Mouse (Mus musculus) erythroblast, embryonic 14.5 days (primary cell): ENCODE measurements around the gene Ciita. TPM values are rescaled to one million over a fixed set of nuclear protein-coding genes. Genes with fewer than 3 reads are reported as not detected.

Source experiments
- H3K27me3 ChIP-seq: 2 replicates; pipeline ENCODE4 v1.6.1; 2012; ENCODE audit warnings: inconsistent platforms; ENCODE audit not compliant: control insufficient read depth
- H3K36me3 ChIP-seq: 2 replicates; pipeline ENCODE4 v1.6.1; 2012; ENCODE audit warnings: mild to moderate bottlenecking, inconsistent platforms; ENCODE audit not compliant: control insufficient read depth
- H3K4me1 ChIP-seq: 2 replicates; pipeline ENCODE4 v1.6.1; 2012; ENCODE audit warnings: inconsistent platforms; ENCODE audit not compliant: control insufficient read depth
- H3K4me3 ChIP-seq: replicated peaks from 2 replicates; pipeline ENCODE3; 2012; ENCODE audit warnings: moderate library complexity, mild to moderate bottlenecking, inconsistent platforms
- H3K9me3 ChIP-seq: 2 replicates; pipeline ENCODE4 v1.6.1; 2012; ENCODE audit warnings: low read length, inconsistent platforms, mixed read lengths; ENCODE audit not compliant: control insufficient read depth
- GATA1 ChIP-seq: IDR thresholded peaks from 2 replicates; pipeline ENCODE4 v1.6.1; 2012; ENCODE audit warnings: low read length, inconsistent platforms, mixed read lengths
- TAL1 ChIP-seq: IDR thresholded peaks from 3 replicates; pipeline ENCODE4 v1.6.1; 2012; ENCODE audit warnings: low read length, inconsistent platforms, mixed read lengths
- polyA plus RNA-seq: library from polyadenylated mRNA; stranded (reverse); fragments of >175 nt; gene quantifications from 2 replicates; pipeline ENCODE4 v1.2.3, GENCODE M21; 2012

The Ciita gene
- polyA plus RNA-seq, 1 experiment: not detected

DNA sequence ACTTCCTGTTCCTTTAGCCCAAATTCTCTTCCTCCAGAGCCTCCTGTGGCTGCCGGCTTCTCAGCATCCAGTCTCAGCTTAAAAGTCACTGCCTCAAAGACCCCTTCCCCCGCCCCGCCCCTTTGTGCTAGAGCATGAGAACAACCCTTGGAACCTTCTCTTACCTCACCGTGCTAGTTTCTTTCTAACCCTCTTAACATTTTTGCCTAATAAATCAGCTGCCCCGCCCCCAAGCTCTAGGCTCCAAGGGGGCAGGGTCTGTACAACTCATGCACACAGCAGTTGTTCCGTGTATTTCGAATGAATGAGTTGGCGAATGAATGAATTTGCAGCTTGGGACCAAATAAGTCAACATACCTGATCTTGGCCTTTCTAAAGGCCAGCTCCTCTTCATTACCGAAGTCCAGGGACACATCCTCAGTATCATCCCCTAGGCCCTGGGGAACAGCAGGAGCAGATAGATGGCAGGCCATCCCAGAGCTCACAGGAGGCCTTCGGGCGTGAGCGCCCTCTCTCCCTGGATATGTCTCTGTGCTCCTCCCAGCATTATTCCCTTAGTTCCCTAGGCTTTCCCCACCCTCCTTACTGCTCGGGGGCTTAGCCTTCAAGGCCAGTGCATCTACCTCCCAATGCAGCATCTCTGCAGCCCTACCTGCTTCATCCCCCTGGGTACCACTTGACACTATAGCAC is 33.1 kb upstream of the Ciita start:
- Histone ChIP-seq H3K4me3 (no peak overlapping the region), H3K36me3 (no peaks in the 10 kb centered on the region), H3K4me1 (no peaks in the 10 kb centered on the region), H3K9me3 (no peaks in the 10 kb centered on the region), H3K27me3 (no peaks in the 10 kb centered on the region)
- TF ChIP-seq GATA1 (no peak), TAL1 (no peak)

DNA sequence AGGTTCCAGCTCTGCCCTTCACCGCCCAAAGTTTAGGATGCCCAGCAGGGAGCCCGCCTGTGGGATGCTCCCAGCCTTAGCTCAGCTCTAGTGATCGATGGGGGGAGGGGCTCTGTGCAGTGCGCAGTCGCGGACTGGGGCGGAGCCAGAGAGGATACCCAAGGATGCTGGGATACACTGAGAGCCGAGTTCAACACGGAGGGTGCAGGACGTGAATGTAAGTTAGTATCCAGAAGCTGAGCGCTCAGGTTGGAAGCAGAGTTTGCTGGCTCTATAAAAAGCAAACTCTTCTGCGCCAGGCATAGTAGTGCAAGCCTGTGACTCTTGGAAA is 32.6 kb upstream of the Ciita start, which contains the start of gene Tvp23a:
Gene Tvp23a, minus strand, starts transcription at position 99 of the 331 bp plus-strand sequence.
- no peak within 1 kb of the TSS for H3K4me3 ChIP-seq

DNA sequence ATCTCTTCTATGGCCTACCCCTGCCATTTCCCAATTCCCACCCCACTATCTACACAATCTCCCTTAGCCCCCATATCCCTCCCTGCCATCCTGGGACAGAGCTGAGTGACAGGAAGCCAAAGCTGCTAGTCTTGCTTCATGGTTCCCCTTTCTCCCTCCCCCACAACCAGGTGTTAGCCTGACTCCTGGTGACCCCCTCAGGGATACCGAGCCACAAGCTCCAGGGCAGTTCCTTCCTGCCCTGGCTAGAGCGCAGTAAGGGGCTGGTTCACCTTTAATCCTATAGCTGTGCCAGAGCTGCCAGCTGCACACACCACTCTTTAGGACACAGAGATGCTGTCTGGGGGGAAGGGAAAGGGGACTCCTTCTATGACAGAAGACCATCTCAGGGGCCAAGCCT is 32.1 kb upstream of the Ciita start:
- H3K36me3 ChIP-seq: no peaks in the 10 kb centered on the region
- H3K27me3 ChIP-seq: no peaks in the 10 kb centered on the region
- no peaks in the 10 kb centered on the region for H3K9me3 ChIP-seq
- TF ChIP-seq GATA1 (no peak), TAL1 (no peak)
- no peak overlapping the region for H3K4me3 ChIP-seq
- no peaks in the 10 kb centered on the region for H3K4me1 ChIP-seq

More for the DNA sequence above, 32.6 kb upstream of the Ciita start, which contains the start of gene Tvp23a:
- Histone ChIP-seq H3K4me1 (no peaks in the 10 kb centered on the region), H3K36me3 (no peaks in the 10 kb centered on the region), H3K27me3 (no peaks in the 10 kb centered on the region), H3K9me3 (no peaks in the 10 kb centered on the region)
- no peak for TF ChIP-seq TAL1
- TF ChIP-seq GATA1: no peak

DNA sequence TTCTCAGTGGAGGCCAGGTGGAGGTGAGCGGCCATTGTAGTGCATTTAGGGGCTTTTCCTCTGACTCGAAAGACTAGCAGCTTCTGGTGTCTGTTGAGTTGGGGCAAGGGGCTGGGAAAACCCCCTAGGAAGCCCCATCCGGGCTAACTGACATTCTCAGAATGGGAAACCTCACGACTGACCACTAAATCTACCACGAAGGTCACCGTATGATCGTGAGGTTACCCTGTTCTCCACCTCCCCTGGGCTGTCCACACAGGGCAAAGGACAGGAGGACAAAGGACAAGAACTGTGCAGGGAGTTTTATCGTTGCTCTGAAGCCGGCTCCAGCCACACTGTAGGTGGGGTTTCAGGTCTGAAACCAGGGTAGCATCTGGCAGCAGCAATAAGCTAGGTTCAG is 30.9 kb upstream of the Ciita start:
- TF ChIP-seq TAL1: no peak
- TF ChIP-seq GATA1: no peak
- H3K9me3 ChIP-seq: no peaks in the 10 kb centered on the region
- no peaks in the 10 kb centered on the region for H3K27me3 ChIP-seq
- H3K36me3 ChIP-seq: no peaks in the 10 kb centered on the region
- H3K4me3 ChIP-seq: no peak overlapping the region
- no peaks in the 10 kb centered on the region for H3K4me1 ChIP-seq

DNA sequence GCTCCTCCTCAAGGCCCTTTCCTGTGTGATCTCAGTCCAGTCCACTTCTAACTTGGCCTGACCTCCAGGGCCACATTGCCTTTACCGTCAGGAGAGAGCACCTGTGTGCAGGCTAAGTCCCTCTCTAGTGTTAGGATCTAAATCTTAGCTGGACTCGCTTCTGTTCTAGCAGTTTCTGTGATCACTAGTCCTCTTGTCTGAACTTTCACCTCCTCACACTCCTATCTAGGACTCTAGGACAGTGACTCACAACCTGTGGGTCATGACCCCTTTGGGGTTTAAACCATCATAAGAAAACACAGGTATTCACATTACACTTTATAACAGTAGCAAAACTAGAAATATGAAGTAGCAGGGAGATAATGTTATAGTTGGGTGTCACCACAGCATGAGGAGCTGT is 28.0 kb upstream of the Ciita start:
- Histone ChIP-seq H3K27me3 (no peaks in the 10 kb centered on the region), H3K4me3 (no peak overlapping the region), H3K36me3 (no peaks in the 10 kb centered on the region), H3K4me1 (no peaks in the 10 kb centered on the region), H3K9me3 (no peaks in the 10 kb centered on the region)
- TF ChIP-seq GATA1 (no peak), TAL1 (no peak)

DNA sequence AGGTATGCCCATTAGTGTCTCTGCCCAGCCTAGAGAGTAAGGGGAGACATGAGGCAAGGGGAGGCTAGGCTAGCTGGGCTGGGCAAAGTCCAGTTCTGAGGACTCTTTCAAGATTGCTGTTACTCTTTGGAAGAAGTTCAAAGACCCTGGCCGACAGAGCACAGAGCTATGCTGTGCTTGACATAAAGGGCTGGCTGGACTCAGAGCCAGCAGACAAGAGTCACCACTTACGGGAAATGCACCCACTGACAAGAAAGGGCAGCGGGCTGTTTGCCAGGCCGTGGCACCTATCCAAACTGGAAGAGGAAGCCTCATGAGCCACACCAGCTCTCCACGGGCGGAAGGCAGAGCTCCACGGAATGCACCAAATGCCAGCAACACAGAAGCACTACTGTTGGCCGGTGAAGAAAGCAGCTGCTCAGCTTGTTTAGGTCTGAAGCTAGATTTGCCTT is 27.4 kb upstream of the Ciita start:
- no peak for TF ChIP-seq TAL1
- no peak for TF ChIP-seq GATA1

DNA sequence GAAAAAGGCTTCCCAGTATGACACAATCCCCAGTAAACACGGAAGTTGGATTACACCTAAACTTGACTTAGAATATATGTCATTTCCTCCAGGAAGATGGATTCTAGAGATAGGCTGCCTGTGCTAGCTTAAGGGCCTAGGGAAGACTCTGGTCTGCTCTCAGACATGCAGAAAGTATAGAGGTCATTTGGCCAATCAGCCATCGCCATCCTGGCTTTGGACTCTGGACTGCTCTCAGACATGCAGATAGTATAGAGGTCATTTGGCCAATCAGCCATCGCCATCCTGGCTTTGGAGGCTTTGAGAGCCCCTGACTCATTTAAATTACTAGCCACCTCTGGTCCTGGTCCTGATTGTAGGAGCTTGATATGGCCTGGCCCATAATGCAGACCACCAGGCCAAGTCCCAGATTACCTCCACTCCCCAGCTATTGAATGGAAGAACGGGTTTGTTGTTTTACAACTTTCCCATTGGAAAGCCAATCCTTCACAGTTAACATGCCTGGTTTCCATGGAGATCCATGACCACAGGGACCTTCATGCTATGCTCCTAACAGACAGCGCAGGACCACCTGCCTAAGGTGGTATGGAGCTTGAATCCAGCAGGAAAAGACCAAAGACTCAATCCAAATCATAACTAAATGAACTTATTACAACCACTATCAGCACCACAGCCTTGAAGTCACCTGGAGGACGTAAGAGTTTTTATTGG is 25.8 kb upstream of the Ciita start:
- Histone ChIP-seq H3K4me3 (no peak overlapping the region), H3K9me3 (no peaks in the 10 kb centered on the region), H3K4me1 (no peaks in the 10 kb centered on the region), H3K36me3 (no peaks in the 10 kb centered on the region), H3K27me3 (no peaks in the 10 kb centered on the region)
- TF ChIP-seq TAL1 (no peak), GATA1 (no peak)

More for the DNA sequence above, 27.4 kb upstream of the Ciita start:
- Histone ChIP-seq H3K9me3 (no peaks in the 10 kb centered on the region), H3K27me3 (no peaks in the 10 kb centered on the region), H3K4me1 (no peaks in the 10 kb centered on the region), H3K36me3 (no peaks in the 10 kb centered on the region), H3K4me3 (no peak overlapping the region)

DNA sequence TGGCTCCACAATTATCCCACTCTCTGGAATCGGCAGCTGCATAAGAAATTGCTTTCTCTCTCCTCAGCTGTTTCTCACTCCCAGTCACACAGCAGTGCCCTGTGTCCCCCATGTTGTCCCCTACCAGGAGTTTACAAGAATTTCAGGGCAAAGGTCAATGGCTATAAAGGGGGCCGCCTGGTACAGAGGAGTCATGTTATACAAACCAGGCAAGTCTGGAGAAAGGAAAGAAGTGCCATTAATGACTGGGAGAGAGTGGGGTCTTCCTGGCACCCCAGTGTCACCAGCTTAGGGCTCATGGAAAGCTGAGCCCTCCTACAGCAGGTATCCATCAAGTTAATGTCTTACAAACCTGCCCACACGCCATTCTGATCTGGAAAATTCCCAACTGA is 25.3 kb upstream of the Ciita start:
- TF ChIP-seq GATA1 (no peak), TAL1 (no peak)
- Histone ChIP-seq H3K4me1 (no peaks in the 10 kb centered on the region), H3K27me3 (no peaks in the 10 kb centered on the region), H3K4me3 (no peak overlapping the region), H3K36me3 (no peaks in the 10 kb centered on the region), H3K9me3 (no peaks in the 10 kb centered on the region)

DNA sequence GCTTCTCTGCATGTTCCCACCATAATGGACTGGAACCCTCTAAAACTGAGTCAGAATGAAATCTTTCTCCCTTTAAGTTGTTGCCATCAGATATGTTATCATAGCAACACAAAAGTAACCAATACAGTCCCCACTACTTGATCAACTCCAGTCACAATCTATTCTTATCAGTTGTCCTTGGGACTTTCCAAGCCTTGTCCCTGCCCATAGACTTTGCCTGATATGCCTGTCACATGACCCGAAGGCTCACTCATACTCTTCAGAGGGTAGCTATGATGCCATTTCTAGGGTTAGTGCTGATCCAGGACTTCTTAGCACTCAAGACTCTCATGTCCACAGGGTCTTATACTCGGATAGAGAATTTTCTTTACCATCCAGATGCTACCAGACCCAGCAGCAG is 19.7 kb upstream of the Ciita start:
- Histone ChIP-seq H3K36me3 (no peaks in the 10 kb centered on the region), H3K4me1 (no peaks in the 10 kb centered on the region), H3K4me3 (no peak overlapping the region), H3K9me3 (no peaks in the 10 kb centered on the region), H3K27me3 (no peaks in the 10 kb centered on the region)
- TF ChIP-seq TAL1 (no peak), GATA1 (no peak)

DNA sequence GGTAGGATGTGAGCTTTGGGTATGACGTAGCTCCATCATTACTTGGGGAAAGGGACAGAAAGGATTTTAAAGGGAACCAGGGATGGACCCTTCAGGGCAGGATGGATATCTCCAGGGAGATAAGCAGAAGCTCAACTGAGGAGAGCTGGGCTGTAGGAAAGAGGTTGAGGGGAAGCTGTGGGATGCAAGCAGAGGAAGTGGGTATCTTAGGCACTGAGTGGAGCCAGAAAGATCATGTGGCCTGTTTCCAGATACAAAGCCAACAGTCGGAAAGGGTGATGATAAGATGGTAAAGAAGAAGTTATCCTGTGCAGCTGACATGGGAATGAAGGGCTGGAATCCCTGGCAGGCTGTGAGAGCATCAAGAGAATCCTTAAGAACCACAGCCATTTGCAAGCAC is 18.7 kb upstream of the Ciita start:
- no peak for TF ChIP-seq GATA1
- Histone ChIP-seq H3K27me3 (no peaks in the 10 kb centered on the region), H3K4me3 (no peak overlapping the region), H3K36me3 (no peaks in the 10 kb centered on the region), H3K4me1 (no peaks in the 10 kb centered on the region), H3K9me3 (no peaks in the 10 kb centered on the region)
